Mouse (Mus musculus) adrenal gland, adult (tissue): ENCODE results near the gene Kpna2.
"Not testable (repeated sequence)": the region's sequence is repeated elsewhere in the genome, so short reads cannot be mapped to it uniquely, and the experiment has no call there.

Source experiments
- DNase-seq, 2 experiments: peaks; one replicate each; pipeline ENCODE4 v3.0.0; 2022 to 2023; ENCODE audit warnings: low spot score in 1 of 2; ENCODE audit not compliant: inconsistent age in 2 of 2

Kpna2 gene

DNA sequence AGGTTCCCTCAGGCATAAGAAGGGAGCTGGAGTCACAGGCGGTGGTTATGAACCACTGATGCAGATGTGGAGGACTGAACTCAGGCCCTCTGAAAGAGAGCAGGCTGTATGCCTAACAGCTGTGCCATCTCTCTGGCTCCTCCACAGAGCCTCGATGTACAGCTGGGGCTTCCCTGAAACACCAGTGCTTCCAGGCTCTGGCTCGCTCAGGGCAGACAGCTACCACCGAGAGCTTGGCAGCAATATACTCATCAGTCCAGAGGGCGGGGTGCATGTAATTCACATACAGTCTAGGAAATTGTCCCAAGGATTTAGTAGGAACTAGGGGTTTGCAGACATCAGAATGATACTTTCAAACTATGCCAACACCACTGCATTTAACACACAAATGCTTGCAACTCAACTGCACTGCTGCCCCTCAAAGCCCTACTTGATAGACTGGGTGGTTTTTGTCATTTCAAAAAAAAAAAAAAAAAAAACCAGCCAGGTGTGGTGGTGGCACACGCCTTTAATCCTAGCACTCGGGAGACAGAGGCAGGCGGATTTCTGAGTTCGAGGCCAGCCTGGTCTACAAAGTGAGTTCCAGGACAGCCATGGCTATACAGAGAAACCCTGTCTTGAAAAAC is 13.2 kb downstream of the Kpna2 start:
- not testable (repeated sequence) for DNase-seq

DNA sequence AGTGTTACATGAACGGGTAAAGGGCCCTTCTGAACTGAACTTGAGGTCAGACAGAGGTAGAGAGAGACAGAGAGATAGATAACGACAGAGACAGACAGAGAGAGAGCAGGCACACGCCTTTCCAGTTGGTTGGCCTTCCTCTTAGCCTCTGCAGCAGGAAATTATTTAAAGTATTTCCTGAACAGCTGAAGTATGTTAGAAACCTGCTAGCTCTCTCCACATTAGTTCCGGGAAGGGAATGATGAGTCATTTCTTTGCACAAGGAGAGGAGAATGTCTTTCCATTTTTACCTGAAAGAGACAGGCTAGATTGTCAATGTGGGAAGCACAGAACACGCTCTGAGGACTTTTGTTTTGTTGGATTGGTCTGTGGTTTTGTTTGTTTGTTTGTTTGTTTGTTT is 17.0 kb downstream of the Kpna2 start:
- no peak for DNase-seq

DNA sequence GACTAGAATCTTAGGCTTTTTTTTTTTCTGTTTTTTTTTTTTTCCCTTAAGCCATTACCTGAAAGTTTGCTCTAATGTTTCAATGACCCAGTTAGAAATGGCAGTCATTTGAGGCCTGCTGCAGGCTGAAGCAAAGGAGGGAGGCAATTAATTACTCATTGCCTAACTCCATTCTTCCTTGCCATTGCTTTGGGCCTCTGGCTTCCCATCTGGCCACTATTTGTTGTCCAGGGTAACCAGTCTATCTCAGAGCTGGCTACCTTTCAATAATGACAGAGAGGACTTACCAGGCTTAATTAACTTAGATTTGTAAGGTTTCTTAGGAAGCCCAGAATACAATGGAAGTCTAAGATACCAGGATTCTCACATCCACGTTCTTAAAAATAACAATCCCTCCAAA is 17.6 kb downstream of the Kpna2 start:
- DNase-seq = no peak

DNA sequence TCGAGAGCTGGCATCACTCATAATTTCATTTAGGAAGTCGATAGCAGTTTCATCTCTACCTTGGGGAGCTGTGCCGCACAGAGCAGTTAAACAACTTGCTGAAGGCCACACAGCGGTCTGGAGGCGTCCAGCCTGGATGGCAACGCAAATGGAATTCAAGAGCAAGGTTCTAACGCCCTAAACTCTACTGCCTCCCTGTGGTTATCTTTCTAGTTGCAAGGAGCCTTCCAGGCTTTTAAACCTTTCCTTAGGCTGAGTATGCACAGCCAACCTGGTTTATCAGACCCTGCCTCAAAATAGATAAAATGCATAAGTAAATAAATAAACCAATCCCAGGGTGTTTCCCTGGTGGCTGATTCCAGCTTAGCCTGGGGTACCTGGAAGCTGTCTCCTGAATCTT is 18.9 kb downstream of the Kpna2 start:
- DNase-seq = peak; percentile 42 to 88

DNA sequence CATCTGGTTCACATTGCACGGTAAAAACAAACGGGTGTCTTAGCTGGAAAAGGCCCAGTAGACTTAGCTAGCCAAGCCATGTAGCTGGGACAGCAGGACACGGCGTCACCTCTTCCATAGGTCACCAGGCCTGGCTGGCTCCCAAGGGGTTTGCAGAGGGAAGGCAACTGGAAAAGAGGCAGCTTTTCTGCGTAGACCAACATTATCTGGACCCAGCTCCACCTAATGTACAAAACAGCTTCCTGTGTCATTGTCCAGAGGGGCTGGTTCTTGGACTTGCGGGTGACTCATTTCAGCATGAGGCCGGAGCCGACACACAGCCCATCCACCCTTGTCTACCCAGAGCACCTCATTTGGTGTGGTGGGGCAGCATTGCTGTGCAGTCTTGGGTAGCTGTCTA is 23.1 kb downstream of the Kpna2 start:
- DNase-seq = peak; percentile 57 to 68

DNA sequence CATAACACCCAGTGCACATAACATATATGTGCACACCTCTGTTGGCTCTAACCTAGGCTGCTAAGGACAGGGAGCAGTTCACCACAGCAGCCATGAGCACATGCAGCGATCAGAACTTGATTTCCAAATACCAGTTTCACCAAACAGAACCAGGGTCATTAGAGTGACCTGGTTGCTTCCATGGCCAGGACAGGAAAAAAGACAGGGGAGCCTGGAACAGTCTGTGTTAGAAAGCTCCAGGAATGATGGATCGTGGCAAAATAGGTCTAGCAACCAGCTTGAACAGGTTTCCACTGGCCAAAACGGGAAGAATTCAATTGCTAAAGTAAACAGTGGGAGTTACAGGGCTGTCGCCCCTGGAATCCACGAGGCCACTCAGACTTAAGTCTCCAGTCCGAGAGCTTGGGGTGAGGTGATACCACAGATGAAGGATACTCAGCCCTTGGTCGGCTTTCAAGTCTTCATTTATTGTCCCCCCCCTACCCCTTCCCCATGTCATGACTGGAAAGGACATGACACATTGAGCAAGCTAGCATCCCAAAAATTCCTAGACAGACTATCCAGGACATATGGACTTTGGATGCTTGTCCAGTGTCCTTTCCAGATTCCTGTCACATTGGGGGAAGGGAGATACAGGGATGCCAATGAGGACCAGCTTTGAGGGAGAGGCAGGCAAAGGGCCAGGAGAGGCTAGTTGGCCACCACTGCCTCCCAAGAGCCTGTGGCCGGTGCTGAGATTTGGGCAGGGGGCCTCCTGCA is 23.7 kb downstream of the Kpna2 start:
- DNase-seq = no peak

DNA sequence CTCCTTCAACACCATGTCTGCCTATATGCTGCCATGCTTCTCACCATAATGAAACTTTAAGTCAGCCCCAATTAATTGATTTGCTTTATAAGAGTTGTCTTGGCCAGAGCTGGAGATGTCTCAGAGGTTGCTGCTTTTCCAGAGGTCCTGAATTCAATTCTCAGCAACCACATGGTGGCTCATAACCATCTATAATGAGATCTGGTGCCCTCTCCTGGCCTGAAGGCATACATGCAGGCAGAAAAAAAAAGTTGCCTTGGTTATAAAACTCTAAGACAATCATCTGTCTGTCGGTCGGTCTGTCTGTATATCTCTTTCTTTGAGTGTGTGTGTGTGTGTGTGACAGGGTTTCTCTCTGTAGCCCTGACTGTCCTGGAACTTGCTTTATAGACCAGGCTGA is 24.9 kb downstream of the Kpna2 start:
- DNase-seq = no peak

DNA sequence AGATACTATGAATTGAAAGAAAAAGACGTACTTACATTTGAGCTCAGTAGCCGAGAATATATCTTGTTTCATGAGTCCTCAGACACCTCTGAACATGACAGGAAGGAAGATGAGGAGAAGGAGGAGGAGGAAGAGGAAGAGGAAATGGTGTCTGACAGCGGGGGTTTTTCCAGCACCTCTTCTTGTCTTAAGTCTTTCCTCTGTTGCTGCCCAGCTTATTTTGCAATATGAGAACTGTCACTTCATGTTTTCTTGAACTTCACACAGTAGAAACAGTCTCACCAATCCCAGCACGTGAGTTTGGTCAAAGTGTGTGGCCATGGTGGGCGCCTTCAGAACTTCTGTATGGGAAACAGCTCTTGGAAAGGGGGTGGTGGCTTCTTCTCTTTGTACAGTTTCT is 26.3 kb downstream of the Kpna2 start:
- DNase-seq = no peak

DNA sequence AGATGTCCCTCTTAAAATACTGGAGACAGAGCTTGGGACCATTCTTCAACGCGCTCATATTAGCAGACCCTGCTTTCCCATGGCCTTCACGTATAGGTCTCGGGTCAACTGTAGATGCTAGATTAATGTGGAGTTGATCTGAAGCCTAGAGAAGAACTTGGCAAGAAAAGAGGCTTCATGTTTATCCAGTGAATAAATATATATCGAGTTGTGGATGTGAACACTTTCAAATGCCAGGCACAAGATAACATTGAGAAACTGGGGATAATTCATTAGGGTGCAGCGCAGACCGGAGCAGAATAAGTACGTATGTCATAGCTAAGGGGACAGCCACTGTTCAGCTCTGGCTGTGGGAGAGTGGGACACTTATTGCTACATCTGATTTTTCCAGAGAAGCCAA is 29.5 kb downstream of the Kpna2 start:
- no peak for DNase-seq

DNA sequence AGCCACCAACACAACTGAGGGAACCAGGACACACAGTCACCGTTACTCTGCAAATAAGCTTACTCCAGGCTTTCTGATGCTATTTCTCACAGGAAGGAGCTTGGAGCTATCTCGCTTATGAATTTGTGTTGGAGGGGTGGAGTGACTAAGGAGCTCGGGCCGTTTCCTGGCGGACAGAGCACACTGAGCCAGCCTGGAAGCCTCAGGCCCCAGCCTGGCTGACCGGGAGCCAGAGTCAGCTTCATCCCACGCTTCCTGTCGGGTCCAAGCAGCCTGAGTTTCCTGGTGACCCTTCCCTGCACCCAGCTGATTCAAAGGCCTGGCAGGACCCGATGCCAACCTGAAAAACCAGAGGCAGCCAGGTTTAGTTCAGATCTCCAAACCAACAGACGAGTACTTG is 31.7 kb downstream of the Kpna2 start:
- DNase-seq = peak; percentile 54 to 64

DNA sequence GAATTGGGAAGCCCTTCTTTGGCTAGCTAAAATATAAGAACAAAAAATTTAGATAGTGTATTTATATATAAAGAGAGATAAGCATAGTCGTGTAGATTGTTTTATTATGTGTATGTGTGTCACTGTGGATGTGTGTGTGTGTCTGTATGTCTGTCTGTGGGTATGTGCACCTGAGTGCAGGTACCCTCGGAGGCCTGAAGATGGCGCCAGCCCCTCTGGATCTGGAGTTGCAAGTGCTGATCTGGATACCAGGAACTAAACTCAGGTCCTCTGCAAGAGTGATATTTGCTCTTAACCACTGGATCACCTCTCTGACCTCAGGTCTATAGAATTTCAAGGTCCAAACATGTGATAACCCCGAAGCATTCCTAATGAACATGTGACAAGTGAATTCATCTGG is 33.5 kb downstream of the Kpna2 start:
- DNase-seq = no peak

DNA sequence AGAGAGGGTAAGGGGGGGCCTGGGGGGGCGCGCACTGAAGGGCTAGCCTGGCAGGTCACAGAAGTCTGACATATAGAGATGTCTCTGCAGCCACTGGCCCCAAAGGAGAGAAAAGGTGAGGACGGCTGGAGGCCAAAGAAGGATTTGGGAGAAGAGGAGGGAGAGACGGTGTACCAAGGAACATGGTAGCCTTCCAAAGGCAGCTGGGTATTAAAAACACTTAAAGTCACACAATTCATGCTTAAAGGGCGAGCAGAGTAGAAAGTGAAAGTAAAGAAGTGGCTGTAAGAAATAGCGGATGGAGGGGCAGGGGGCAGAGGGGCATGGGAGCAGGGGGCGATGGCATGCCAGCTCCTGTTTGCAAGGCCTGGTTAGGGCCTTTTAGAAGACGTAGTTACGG is 37.0 kb downstream of the Kpna2 start:
- peak in 1 of 2 experiments; percentile 24 for DNase-seq

DNA sequence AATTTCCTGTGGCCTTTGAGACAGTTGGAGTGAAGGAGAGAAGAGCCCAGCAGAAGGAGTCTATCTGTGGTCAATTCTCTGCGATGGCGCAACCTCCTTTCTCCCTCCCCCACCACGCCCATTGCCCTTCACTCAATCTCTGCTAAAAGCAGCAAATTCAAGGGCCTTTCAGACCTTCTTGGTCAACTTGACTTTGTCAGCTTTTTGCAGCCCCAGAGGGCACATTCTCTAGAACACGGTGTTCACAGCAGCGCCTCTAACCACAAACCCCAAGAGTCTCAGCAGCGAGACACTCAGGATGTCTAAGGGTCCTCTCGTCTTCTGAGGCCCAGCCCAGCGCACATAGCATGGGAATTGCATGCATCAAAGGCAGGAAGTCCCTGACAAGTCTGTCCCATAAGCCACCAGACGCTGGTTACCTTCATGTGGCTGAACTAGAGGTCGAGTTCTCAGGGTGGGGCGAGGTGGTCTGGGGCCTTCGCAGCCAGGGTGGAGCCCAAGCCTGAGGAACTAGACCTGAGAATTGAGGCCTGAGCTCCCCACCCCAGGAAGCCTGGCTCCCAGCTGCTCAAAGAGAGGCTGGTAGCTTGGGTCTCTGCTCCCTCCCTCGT is 37.8 kb downstream of the Kpna2 start:
- peak; percentile 34 to 60 for DNase-seq

DNA sequence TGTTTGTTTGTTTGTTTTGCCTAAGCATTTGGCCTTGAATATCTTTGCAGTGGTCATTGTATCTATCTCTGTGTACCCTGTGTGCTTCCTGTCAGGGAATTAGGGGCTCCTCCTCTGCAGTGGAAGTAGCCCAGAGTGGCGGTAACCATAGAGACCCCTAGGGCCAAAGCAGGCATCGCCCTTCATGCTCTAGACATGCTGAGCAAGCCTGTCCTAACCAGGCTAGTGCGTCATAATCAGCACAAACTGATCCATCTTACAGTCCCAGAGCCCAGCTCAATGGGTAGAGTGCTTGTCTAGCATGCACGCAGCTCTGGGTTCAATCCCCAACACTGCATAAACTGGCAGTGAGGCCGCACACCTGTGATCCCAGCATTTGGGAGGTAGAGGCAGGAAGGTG is 40.2 kb downstream of the Kpna2 start:
- no peak for DNase-seq

DNA sequence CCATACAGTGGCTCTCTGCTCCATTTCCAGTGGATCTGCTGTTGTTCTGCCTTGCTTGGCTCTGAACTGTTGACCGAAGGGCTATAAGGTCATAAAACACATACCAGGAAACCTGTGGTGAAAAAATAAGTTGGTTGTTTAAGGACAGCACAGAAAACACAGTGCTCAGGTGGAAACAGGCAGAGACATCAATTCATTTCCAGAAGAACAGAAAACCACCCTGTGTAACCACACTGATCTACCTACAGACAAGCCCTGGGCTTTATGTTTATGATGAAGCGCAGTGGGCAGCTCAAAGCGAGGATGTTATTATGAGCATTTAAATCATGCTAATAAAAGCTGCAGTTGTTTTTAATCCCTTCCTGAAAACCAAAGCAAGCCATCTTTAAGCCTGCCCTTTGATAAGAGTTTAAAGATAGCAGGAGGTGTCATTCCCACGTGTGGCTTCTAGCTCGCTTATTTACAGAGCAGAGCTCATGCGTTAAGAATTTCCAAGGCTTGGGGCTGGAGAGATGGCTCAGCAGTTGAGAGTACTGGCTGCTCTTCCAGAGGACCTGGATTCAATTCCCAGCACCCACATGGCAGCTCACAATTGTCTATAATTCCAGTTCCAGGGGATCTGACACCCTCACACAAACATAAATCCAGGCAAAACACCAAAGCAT is 40.8 kb downstream of the Kpna2 start:
- DNase-seq = no peak

DNA sequence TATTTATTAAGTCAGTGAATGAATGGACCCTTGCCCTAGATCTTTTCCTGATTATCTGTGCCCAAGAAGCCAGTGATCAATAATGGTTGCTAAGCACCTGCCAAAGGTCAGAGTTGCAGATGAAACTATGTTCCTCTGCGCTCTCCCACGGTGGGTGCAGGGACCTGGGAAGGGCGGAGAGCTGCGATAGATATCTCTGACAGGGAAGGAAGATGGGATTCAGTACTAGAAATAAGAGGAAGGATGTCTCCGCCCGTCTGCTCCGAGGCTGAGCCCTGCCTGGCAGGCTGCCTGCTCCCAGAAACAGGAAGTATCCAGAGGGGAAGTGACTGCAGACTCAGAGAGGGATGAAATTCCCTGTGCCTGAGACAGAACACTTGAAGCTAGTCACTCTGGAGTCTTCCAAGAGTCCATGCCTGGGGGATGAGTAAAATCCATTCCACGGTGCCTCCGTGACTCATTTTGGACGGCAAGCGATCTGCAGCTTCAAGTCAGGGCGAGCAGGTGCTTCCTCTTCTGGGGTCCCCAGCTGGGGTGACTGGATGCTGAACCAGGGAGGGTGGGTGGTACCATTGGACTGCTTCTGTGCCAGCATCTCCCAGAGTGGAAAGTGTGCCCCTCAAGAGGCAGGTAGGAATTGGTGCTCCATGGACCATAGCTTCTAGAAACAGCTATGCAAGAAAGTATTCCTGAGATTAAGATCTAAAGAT is 41.9 kb downstream of the Kpna2 start:
- DNase-seq = peak; percentile 76 to 81

DNA sequence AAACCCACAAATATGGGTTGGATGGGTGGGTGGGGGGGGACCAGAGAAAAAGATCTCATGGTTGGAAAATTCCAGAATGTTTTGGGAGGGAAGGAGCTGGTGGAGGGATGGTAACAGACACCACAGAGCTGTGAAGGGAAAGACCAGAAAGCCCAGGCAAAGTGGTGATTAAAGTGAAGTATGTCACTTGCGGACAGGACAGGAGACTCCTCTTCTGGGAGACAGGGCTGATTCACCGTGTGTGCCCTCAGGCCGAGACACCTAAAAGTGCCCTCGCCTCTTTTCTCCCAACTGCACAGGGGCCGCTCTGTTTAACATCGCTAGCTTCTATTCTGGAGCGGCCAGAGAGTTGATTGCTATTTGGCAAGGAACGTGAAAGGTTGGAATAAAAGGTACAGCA is 44.8 kb downstream of the Kpna2 start:
- no peak for DNase-seq

DNA sequence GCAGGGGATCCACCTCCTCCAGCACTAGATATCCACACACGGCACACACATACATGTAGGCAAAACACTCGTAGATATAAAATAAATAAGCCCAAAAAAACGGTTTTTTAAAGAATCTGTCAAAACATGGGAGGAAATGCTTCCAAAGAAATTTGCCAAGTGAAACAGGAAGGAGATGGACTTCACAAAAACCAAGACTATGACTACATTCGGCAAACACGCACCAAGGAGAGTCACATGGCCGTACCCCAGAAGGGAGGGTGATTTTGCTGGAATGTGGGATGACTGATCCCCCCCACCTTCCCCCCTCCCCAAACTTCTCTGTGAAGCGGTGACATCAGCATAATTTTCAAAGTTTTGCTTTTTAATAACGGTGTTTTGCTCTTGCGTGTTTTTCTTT is 45.2 kb downstream of the Kpna2 start:
- DNase-seq = no peak
